Mouse (Mus musculus) heart, embryonic 16.5 days (tissue): ENCODE measurements around the gene Ryr1. TPM values are rescaled to one million over a fixed set of nuclear protein-coding genes. Genes with fewer than 3 reads are reported as not detected.

Source experiments
- ATAC-seq: fragments of 200-750 bp; cut with Nextera tagmentation; replicated peaks from 2 replicates; pipeline ENCODE4 v1.8.0; 2017; ENCODE audit warnings: moderate number of reproducible peaks; ENCODE audit not compliant: insufficient read depth, low FRiP score; ENCODE audit errors: extremely low read depth
- H3K27ac ChIP-seq: fragments of 300-500 bp; sonication (generic); 2 replicates; pipeline ENCODE4 v1.5.1; 2014; ENCODE audit warnings: mild to moderate bottlenecking, low read length, control low read depth, moderate library complexity
- H3K27me3 ChIP-seq: fragments of 300-500 bp; sonication (generic); 2 replicates; pipeline ENCODE4 v1.6.1; 2014; ENCODE audit warnings: low read length, mixed read lengths; ENCODE audit not compliant: control insufficient read depth, insufficient read depth
- H3K36me3 ChIP-seq: fragments of 300-500 bp; sonication (generic); 2 replicates; pipeline ENCODE4 v1.6.1; 2014; ENCODE audit not compliant: control insufficient read depth, insufficient read depth
- H3K4me1 ChIP-seq: fragments of 300-500 bp; sonication (generic); 2 replicates; pipeline ENCODE4 v1.6.1; 2014; ENCODE audit warnings: low read length, mixed read lengths; ENCODE audit not compliant: control insufficient read depth, insufficient read depth
- H3K4me2 ChIP-seq: fragments of 300-500 bp; sonication (generic); 2 replicates; pipeline ENCODE4 v1.6.1; 2014; ENCODE audit warnings: low read depth, mild to moderate bottlenecking, control low read depth, low read length
- H3K4me3 ChIP-seq: fragments of 300-500 bp; sonication (generic); 2 replicates; pipeline ENCODE4 v1.5.1; 2014; ENCODE audit warnings: mild to moderate bottlenecking, control low read depth, low read length
- H3K9ac ChIP-seq: fragments of 300-500 bp; sonication (generic); 2 replicates; pipeline ENCODE4 v1.6.1; 2014; ENCODE audit warnings: low read length, control low read depth
- H3K9me3 ChIP-seq: fragments of 300-500 bp; sonication (generic); replicated peaks from 2 replicates; pipeline ENCODE4 v1.6.1; 2016; ENCODE audit warnings: low read length; ENCODE audit not compliant: control insufficient read depth
- WGBS: fragments of 180-500 bp; shearing (Covaris S2); extraction: QIAGEN DNeasy Blood & Tissue Kit; methylation state at CpG from one replicate; pipeline ENCODE4 v1.1.7; 2014; 5-methylcytosine and 5-hydroxymethylcytosine counted together
- polyA plus RNA-seq: library from polyadenylated mRNA; unstranded; fragments of >200 nt; fragmentation: Nextera tagmentation; extraction: Ambion mirVana; gene quantifications from 2 replicates; pipeline ENCODE4 v1.2.1, GENCODE M21; 2015

Ryr1 gene
- polyA plus RNA-seq, 1 experiment from 2014 or later, result 0.22 TPM

GRCm38 (mm10) chr7:28960354-28961046 is 164.5 kb downstream of the Ryr1 start:
- no peak for ATAC-seq
- H3K27me3 ChIP-seq, result no peaks in the 10 kb centered on the region
- peak overlapping the region; percentile 96 for H3K4me2 ChIP-seq
- H3K27ac ChIP-seq, result peak overlapping the region; percentile 95
- peaks cover 53% of the 10 kb centered on the region for H3K4me1 ChIP-seq
- H3K4me3 ChIP-seq, result peak overlapping the region; percentile 98
- peak overlapping the region; percentile 100 for H3K9ac ChIP-seq
- no peaks in the 10 kb centered on the region for H3K9me3 ChIP-seq
- H3K36me3 ChIP-seq, result peaks cover 3% of the 10 kb centered on the region; the same call in 1 of the 2 replicates
- 9% methylated on average over 9 of the region's 9 CpGs for WGBS

GRCm38 (mm10) chr7:28959505-28960045 is 165.4 kb downstream of the Ryr1 start:
- Histone ChIP-seq H3K4me1 (peaks cover 59% of the 10 kb centered on the region), H3K4me3 (peak overlapping the region; percentile 98), H3K9ac (peak overlapping the region; percentile 100), H3K9me3 (no peaks in the 10 kb centered on the region), H3K27me3 (no peaks in the 10 kb centered on the region), H3K36me3 (peaks cover 3% of the 10 kb centered on the region; the same call in 1 of the 2 replicates), H3K27ac (peak overlapping the region; percentile 95), H3K4me2 (peak overlapping the region; percentile 96)
- 10% methylated on average over 6 of the region's 6 CpGs for WGBS
- ATAC-seq, result no peak

GRCm38 (mm10) chr7:28958770-28959169 is 166.2 kb downstream of the Ryr1 start:
- peak overlapping the region; percentile 96 for H3K4me2 ChIP-seq
- H3K36me3 ChIP-seq, result peaks cover 3% of the 10 kb centered on the region; the same call in 1 of the 2 replicates
- H3K4me1 ChIP-seq, result peaks cover 62% of the 10 kb centered on the region
- 56% methylated on average over 1 of the region's 1 CpGs for WGBS
- no peak for ATAC-seq
- H3K27ac ChIP-seq, result peak overlapping the region; percentile 95
- no peaks in the 10 kb centered on the region for H3K9me3 ChIP-seq
- no peaks in the 10 kb centered on the region for H3K27me3 ChIP-seq
- H3K4me3 ChIP-seq, result peak overlapping the region; percentile 98
- peak overlapping the region; percentile 100 for H3K9ac ChIP-seq

GRCm38 (mm10) chr7:28957997-28958725 is 166.8 kb downstream of the Ryr1 start:
- no peak for ATAC-seq
- peaks cover 69% of the 10 kb centered on the region for H3K4me1 ChIP-seq
- 37% methylated on average over 1 of the region's 1 CpGs for WGBS
- H3K4me2 ChIP-seq, result peak overlapping the region; percentile 96
- H3K36me3 ChIP-seq, result peaks cover 3% of the 10 kb centered on the region; the same call in 1 of the 2 replicates
- H3K9ac ChIP-seq, result peak overlapping the region; percentile 100
- H3K27me3 ChIP-seq, result no peaks in the 10 kb centered on the region
- peak overlapping the region; percentile 95 for H3K27ac ChIP-seq
- H3K4me3 ChIP-seq, result no peak overlapping the region
- no peaks in the 10 kb centered on the region for H3K9me3 ChIP-seq

GRCm38 (mm10) chr7:28957286-28957685 is 167.7 kb downstream of the Ryr1 start:
- H3K4me2 ChIP-seq, result peak overlapping the region; percentile 26; the same call in 1 of the 2 replicates
- no peak for ATAC-seq
- peak overlapping the region; percentile 88 for H3K27ac ChIP-seq
- WGBS, result 43% methylated on average over 6 of the region's 6 CpGs
- no peak overlapping the region for H3K4me3 ChIP-seq
- H3K9ac ChIP-seq, result peak overlapping the region; percentile 31; the same call in 1 of the 2 replicates
- H3K27me3 ChIP-seq, result no peaks in the 10 kb centered on the region
- H3K36me3 ChIP-seq, result peaks cover 3% of the 10 kb centered on the region; the same call in 1 of the 2 replicates
- peaks cover 75% of the 10 kb centered on the region for H3K4me1 ChIP-seq
- H3K9me3 ChIP-seq, result no peaks in the 10 kb centered on the region

- Histone ChIP-seq H3K36me3 (peaks cover 3% of the 10 kb centered on the region; the same call in 1 of the 2 replicates), H3K4me1 (peaks cover 85% of the 10 kb centered on the region), H3K4me3 (no peak overlapping the region), H3K9ac (no peak overlapping the region), H3K27ac (peak overlapping the region; percentile 88), H3K4me2 (no peak overlapping the region), H3K27me3 (no peaks in the 10 kb centered on the region), H3K9me3 (no peaks in the 10 kb centered on the region)
- 78% methylated on average over 1 of the region's 1 CpGs for WGBS
- ATAC-seq, result no peak
These were observed 168.7 kb downstream of the Ryr1 start for GRCm38 (mm10) chr7:28956270-28956669.

DNA sequence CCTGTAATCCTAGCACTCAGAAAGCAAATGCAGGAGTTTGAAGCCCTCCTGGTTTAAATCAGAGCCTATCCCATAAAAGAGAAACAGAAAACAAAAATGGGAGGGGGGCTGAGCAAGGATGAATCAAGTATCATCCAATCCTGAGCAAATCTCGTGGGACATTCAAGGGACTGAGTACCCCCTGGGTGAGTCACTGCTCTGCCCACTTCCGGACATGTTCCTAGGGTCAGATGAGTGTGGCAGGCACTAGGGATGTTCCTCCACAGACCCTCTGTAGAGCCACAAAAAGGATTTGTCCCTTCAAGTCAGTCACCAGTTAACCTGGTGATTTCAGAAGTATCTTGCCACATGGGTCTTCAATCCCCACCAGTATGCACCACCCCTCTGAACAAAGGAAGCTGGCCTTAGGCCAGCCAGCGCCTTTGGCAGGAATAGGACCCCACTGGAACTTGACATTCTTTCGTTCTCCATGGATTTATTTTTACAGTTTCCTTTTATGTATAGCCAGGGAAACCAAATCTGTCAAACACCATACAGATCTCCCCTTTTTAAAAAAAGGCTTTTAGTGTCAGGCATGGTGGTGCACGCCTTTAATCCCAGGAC is 169.6 kb downstream of the Ryr1 start:
- H3K4me2 ChIP-seq, result peak overlapping the region; percentile 16
- H3K36me3 ChIP-seq, result peaks cover 4% of the 10 kb centered on the region; the same call in 1 of the 2 replicates
- no peaks in the 10 kb centered on the region for H3K9me3 ChIP-seq
- no peak for ATAC-seq
- H3K27me3 ChIP-seq, result no peaks in the 10 kb centered on the region
- H3K4me3 ChIP-seq, result 0 out of 2 replicates have a peak overlapping the region, but pooled peaks have one; percentile 1
- peak overlapping the region; percentile 53 for H3K9ac ChIP-seq
- peak overlapping the region; percentile 88 for H3K27ac ChIP-seq
- peaks cover 89% of the 10 kb centered on the region for H3K4me1 ChIP-seq
- WGBS, result 18% methylated on average over 5 of the region's 5 CpGs

DNA sequence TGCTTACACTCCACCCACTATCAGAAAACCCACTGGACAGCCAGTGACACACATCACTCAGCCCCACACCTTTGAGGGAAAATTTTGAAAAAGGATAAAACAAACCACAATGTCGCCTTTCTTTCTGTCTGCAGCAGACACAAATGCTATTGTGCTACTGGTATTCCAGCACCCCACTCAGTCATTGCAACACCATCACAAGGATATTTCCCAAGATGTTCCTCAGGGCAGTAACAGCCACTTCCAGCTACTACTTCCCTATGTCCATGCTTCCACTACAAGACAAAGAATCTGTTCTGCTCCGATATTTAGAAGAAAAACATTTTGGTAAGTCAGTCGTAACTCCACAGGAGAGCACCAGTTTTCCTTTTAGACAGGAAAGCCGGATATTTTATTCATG is 170.2 kb downstream of the Ryr1 start:
- H3K9me3 ChIP-seq, result no peaks in the 10 kb centered on the region
- no peak overlapping the region for H3K4me3 ChIP-seq
- H3K36me3 ChIP-seq, result peaks cover 6% of the 10 kb centered on the region; the same call in 1 of the 2 replicates
- no peaks in the 10 kb centered on the region for H3K27me3 ChIP-seq
- no peak for ATAC-seq
- H3K9ac ChIP-seq, result peak overlapping the region; percentile 53
- peak overlapping the region; percentile 88 for H3K27ac ChIP-seq
- 69% methylated on average over 4 of the region's 4 CpGs for WGBS
- H3K4me2 ChIP-seq, result peak overlapping the region; percentile 16
- H3K4me1 ChIP-seq, result peaks cover 89% of the 10 kb centered on the region
